Comparison of ENCODE assay signal across 8 mouse cellular contexts in the genomic region with DNA sequence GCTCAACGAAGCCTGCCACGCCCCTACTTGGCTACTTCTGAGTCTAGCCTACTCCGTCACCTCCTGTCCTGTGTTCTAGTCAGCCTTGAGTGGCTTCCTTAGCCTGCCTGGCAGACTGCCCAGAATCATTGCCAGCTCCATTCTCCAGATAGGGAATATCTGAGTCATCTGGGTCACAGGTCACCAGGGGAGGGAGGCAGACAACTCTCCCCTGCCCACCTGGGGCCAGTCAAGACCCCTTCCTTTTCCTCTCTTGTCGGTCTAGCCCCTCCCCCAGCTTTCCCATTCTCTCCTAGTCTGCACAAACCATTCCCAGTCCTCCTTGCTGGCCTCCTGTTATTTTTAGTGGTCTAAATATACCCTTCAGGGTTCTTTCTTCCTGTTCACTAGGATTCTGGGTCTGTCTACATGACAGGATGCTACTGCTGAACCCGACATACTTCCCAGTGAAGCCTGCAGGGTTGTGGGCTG. TPM values are rescaled to one million over a fixed set of nuclear protein-coding genes. Genes with fewer than 3 reads are reported as not detected.
DNase-seq lines count a peak whose midpoint lies in the region; ATAC-seq lines count a peak whose summit lies in the region.

No protein-coding gene starts in this region.

- 76% methylated on average over 5 of the region's 5 CpGs for WGBS in midbrain, embryonic 15.5 days

- ATAC-seq in cerebellum, adult (ENCODE audit: insufficient number of reproducible peaks, low FRiP score, low TSS enrichment): no peak
- ATAC-seq in midbrain, embryonic 15.5 days (replicated peaks): no peak

- peak; percentile 7 to 29 for DNase-seq in cerebellum, postnatal 14 days
- DNase-seq in gastrocnemius, postnatal 10 days: peak; percentile 37
- DNase-seq in kidney, adult 18-20 months: peak; percentile 70
- peak; percentile 53 for DNase-seq in lung, postnatal 10 days
- DNase-seq in spleen, postnatal 14 days (ENCODE audit: low spot score in 2 of 2): no peak
- no peak for DNase-seq in right cerebral cortex, adult 2 months (ENCODE audit: low spot score in 2 of 2)

- H3K36me3 ChIP-seq in midbrain, embryonic 15.5 days (replicated peaks): no peaks in the 10 kb centered on the region

- H3K27me3 ChIP-seq in midbrain, embryonic 15.5 days (replicated peaks): no peaks in the 10 kb centered on the region

- no peaks in the 10 kb centered on the region for H3K4me1 ChIP-seq in midbrain, embryonic 15.5 days

- H3K4me3 ChIP-seq in midbrain, embryonic 15.5 days: no peak overlapping the region

- H3K4me2 ChIP-seq in midbrain, embryonic 15.5 days: no peak overlapping the region

- H3K9ac ChIP-seq in midbrain, embryonic 15.5 days: no peak overlapping the region

- H3K27ac ChIP-seq in midbrain, embryonic 15.5 days: no peak overlapping the region

- H3K9me3 ChIP-seq in midbrain, embryonic 15.5 days: no peaks in the 10 kb centered on the region

RNA-seq across cellular contexts. Expression of a gene that starts 50.3 kb away (rescaled TPM):
- total RNA-seq in gastrocnemius, postnatal 10 days (2021): 100 to 1,000 TPM; 111 to 117 TPM
- polyA plus RNA-seq in midbrain, embryonic 15.5 days (2015; fragmentation: Nextera tagmentation; extraction: Ambion mirVana): 1.6 and 2.6 TPM in 2 replicates

Comparison
In these comparisons a context has a peak if more than half of its experiments do, and no peak if none do; other contexts are left out.
1. DNase-seq: peak in cerebellum, postnatal 14 days (2 of 2), gastrocnemius, postnatal 10 days (single experiment), kidney, adult 18-20 months (single experiment) and lung, postnatal 10 days (single experiment); none in spleen, postnatal 14 days (0 of 2) and right cerebral cortex, adult 2 months (0 of 2).